Mouse (Mus musculus) megakaryocyte, embryonic 14.5 days (primary cell): ENCODE results near the gene Mboat2. TPM values are rescaled to one million over a fixed set of nuclear protein-coding genes. Genes with fewer than 3 reads are reported as not detected.

Experiments
- H3K27me3 ChIP-seq: replicated peaks from 2 replicates; pipeline ENCODE3; 2012; ENCODE audit warnings: inconsistent platforms
- H3K36me3 ChIP-seq: replicated peaks from 2 replicates; pipeline ENCODE3; 2012; ENCODE audit warnings: low read length, inconsistent platforms, mixed read lengths
- H3K4me1 ChIP-seq: 2 replicates; pipeline ENCODE4 v1.6.1; 2012; ENCODE audit warnings: inconsistent platforms
- H3K4me3 ChIP-seq: replicated peaks from 2 replicates; pipeline ENCODE3; 2012; ENCODE audit warnings: moderate library complexity, mild to moderate bottlenecking, inconsistent platforms
- H3K9me3 ChIP-seq: 2 replicates; pipeline ENCODE4 v1.6.1; 2012; ENCODE audit warnings: inconsistent platforms
- FLI1 ChIP-seq: IDR thresholded peaks from 2 replicates; pipeline ENCODE4 v1.6.1; 2012; ENCODE audit warnings: low read length, inconsistent platforms, mixed read lengths
- GATA1 ChIP-seq: IDR thresholded peaks from 3 replicates; pipeline ENCODE4 v1.6.1; 2012; ENCODE audit warnings: mixed read lengths, low read length, inconsistent platforms, borderline replicate concordance
- polyA plus RNA-seq: library from polyadenylated mRNA; stranded (reverse); fragments of >175 nt; gene quantifications from 2 replicates; pipeline ENCODE4 v1.2.3, GENCODE M21; 2012; ENCODE audit warnings: low replicate concordance; ENCODE audit not compliant: insufficient read depth

Mboat2 gene
- polyA plus RNA-seq, 1 experiment, result 1.6 TPM

GRCm38 (mm10) chr12:24958526-24958925, 127.8 kb downstream of the Mboat2 start:
- peaks cover 12% of the 10 kb centered on the region for H3K4me1 ChIP-seq
- no peaks in the 10 kb centered on the region for H3K9me3 ChIP-seq
- H3K4me3 ChIP-seq, result no peak overlapping the region
- TF ChIP-seq GATA1, result no peak
- no peaks in the 10 kb centered on the region for H3K27me3 ChIP-seq
- peaks cover 58% of the 10 kb centered on the region for H3K36me3 ChIP-seq

DNA sequence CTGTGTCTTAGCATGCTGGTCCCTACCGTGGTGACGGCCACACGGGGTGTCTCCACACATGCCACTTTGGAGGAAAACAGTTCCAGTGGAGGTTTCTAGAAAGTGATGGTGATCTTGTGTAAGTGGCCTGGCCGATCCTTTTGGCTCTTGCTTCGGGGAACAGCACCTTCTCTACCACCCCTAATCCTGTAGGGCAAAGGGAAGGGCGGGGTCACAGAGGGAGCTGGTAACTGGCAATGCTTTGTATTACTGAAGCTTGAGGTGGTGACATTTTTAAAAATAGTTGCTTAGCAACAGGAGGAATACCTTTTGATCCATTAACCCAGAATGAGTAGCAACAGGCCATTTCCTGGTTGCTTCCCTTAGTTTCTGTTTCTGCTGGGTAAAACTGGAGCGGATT, 131.1 kb downstream of the Mboat2 start:
- Histone ChIP-seq H3K9me3 (peaks cover 6% of the 10 kb centered on the region; the same call in 1 of the 2 replicates), H3K36me3 (peaks cover 35% of the 10 kb centered on the region), H3K27me3 (no peaks in the 10 kb centered on the region), H3K4me1 (peaks cover 16% of the 10 kb centered on the region), H3K4me3 (no peak overlapping the region)
- TF ChIP-seq FLI1, result no peak
- no peak for TF ChIP-seq GATA1

DNA sequence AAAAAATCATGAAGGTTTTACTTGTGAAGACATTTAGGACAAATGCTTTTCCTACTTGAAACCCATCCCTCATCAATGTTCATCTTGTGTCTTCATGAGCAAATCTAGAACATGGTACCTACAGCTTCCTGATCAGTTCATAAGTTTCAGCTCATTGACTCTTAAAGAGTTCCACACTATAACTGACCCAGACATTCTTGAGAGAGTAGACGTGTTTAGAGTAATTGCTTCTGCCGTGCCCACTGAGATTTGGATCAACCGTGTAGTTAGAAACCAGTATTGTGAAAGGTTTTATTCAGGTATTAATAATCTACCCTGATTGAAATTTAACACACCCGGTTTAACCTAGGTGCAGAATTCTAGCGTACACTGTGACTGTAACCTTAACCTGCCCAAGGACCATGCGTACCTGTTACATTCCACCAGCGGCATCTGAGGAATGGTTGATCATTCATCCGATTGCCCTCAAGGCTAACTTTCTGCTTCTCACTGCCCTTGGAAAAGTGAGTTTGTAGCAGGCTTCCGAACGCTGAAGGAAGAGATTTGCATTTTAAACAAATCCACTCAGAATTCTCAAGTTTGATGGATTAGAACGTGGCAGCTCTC, 131.8 kb downstream of the Mboat2 start:
- peaks cover 29% of the 10 kb centered on the region for H3K36me3 ChIP-seq
- no peak for TF ChIP-seq FLI1
- peaks cover 16% of the 10 kb centered on the region for H3K4me1 ChIP-seq
- peaks cover 11% of the 10 kb centered on the region for H3K9me3 ChIP-seq
- no peak overlapping the region for H3K4me3 ChIP-seq
- no peaks in the 10 kb centered on the region for H3K27me3 ChIP-seq

DNA sequence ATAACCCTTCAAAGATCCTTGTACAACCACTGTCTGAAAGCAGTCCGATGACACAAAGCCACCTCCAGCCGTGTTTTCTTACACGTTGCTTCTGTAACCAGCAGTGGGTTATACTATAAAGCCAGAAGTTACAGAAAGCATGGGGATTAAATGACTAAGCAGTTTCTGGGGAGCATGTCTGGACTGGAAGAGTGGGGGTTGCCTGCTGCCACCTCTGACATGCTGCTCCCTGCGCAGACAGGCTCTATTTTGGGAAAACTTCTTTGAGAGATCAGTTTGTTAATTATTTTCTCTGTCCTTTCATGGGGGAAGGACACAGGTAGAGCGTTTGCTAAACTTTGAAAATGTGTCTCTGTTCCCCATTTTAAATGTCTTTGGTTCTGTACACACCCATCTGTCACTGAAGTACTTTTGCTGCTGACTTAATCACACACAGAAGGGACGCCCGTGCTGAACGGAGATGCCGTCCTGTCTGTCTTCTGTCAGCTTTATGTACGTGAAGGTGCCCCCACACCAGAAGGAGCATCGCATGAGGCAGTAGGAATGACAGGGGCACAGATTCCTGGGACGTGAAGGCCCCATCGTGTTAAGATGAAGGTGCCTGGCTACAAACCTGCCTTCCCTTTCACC, 132.8 kb downstream of the Mboat2 start:
- TF ChIP-seq GATA1, result no peak
- TF ChIP-seq FLI1, result no peak
- H3K4me3 ChIP-seq, result peak overlapping the region; percentile 75
- H3K4me1 ChIP-seq, result peaks cover 16% of the 10 kb centered on the region
- H3K9me3 ChIP-seq, result peaks cover 14% of the 10 kb centered on the region
- no peaks in the 10 kb centered on the region for H3K27me3 ChIP-seq
- peaks cover 20% of the 10 kb centered on the region for H3K36me3 ChIP-seq

DNA sequence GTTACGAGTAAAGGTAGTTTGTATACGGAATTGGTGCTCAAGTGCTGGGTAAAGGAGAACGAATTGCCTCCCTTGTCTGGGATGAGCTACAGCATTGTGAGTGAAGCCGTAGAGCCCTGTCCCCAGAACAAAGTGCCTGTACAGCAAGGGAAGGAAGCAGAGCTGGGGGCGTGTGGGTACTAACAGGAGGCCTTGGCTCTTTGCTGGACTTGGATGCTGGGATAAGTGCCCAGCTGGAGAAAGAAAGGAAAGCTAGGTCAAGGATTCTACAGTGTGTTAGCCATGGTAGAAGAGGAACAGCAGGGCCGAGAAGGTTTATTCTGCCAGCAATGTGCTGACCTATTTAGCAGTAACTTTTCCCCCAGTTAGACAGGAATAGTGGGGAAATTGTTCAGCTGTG, 134.7 kb downstream of the Mboat2 start:
- TF ChIP-seq GATA1 (no peak), FLI1 (no peak)
- peaks cover 14% of the 10 kb centered on the region for H3K9me3 ChIP-seq
- H3K27me3 ChIP-seq, result no peaks in the 10 kb centered on the region
- H3K4me3 ChIP-seq, result no peak overlapping the region
- peaks cover 20% of the 10 kb centered on the region for H3K4me1 ChIP-seq
- H3K36me3 ChIP-seq, result peaks cover 6% of the 10 kb centered on the region

GRCm38 (mm10) chr12:24966046-24966445, 135.4 kb downstream of the Mboat2 start:
- H3K4me3 ChIP-seq, result peak overlapping the region; percentile 34
- TF ChIP-seq FLI1 (no peak), GATA1 (no peak)
- no peaks in the 10 kb centered on the region for H3K27me3 ChIP-seq
- peaks cover 14% of the 10 kb centered on the region for H3K9me3 ChIP-seq
- no peaks in the 10 kb centered on the region for H3K36me3 ChIP-seq
- peaks cover 20% of the 10 kb centered on the region for H3K4me1 ChIP-seq

DNA sequence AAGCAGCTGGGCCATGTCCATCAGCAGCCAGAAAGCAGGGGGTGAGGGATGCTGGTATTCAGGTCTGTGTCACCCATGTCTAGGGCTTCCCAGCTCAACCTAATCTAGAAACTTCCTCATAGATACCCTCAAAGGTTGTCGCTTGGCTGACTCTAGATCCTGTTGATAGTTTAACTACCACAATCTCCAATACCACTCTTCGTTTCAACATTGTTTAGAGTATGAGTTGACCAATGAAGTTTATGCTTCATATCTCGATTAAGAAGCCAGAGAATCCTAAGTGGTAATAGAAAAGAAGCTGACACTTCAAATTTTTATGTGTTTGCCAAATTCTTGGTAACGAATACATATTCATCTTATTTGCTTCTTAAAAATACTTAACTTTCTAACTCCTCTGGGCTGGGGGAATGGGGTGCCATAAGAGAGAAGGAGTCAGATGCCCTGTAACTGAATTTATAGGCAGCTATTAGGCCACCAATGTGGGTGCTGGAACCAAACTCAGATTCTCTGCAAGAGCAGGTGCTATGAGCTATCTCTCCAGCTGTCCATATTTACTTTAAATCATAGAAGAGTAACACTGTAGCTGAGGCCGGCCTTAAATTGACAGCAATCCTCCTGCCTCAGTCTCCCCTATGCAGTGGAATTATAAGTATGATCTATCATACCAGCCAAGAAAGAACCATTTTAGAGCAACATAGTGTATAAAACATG, 141.0 kb downstream of the Mboat2 start:
- peaks cover 6% of the 10 kb centered on the region for H3K36me3 ChIP-seq
- H3K9me3 ChIP-seq, result peaks cover 9% of the 10 kb centered on the region
- H3K4me3 ChIP-seq, result no peak overlapping the region
- peaks cover 32% of the 10 kb centered on the region for H3K4me1 ChIP-seq
- H3K27me3 ChIP-seq, result no peaks in the 10 kb centered on the region
- no peak for TF ChIP-seq GATA1
- no peak for TF ChIP-seq FLI1

- Histone ChIP-seq H3K36me3 (peaks cover 17% of the 10 kb centered on the region), H3K9me3 (peaks cover under 1% of the 10 kb centered on the region; the same call in 1 of the 2 replicates), H3K4me1 (peaks cover 40% of the 10 kb centered on the region), H3K4me3 (no peak overlapping the region), H3K27me3 (no peaks in the 10 kb centered on the region)
- TF ChIP-seq FLI1 (no peak), GATA1 (no peak)
These were observed 142.0 kb downstream of the Mboat2 start for GRCm38 (mm10) chr12:24972371-24973350.

DNA sequence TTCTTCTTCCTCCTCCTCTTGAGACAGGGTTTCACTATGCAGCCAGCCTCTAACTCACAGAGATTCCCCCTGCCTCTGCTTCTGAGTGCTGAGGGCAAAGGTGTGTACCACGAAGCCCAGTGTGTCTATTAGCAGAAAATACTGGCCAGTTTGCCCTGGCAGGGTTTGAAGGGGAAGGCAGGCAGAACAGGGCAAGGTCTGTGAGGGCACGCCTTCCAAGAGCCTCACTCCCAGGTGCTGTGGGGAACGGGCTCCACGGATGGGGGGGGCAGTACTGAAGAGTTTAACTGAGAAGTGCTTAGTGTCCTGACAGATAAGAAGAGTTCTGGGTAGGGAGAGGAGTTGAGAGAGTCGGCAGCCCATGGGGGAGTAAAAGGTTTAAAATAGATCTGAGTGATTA, 142.9 kb downstream of the Mboat2 start:
- H3K9me3 ChIP-seq, result no peaks in the 10 kb centered on the region
- peaks cover 40% of the 10 kb centered on the region for H3K4me1 ChIP-seq
- H3K36me3 ChIP-seq, result peaks cover 18% of the 10 kb centered on the region
- TF ChIP-seq FLI1 (no peak), GATA1 (no peak)
- no peaks in the 10 kb centered on the region for H3K27me3 ChIP-seq
- peak overlapping the region; percentile 64 for H3K4me3 ChIP-seq
